Mouse (Mus musculus) heart, embryonic 11.5 days (tissue): ENCODE measurements around the gene Fam102b. TPM values are rescaled to one million over a fixed set of nuclear protein-coding genes. Genes with fewer than 3 reads are reported as not detected.
A peak's percentile ranks its signal among the peaks of the same experiment; 100 is the strongest.

ENCODE experiments used
- ATAC-seq: fragments of 200-750 bp; cut with Nextera tagmentation; replicated peaks from 2 replicates; pipeline ENCODE4 v1.8.0; 2017; ENCODE audit warnings: moderate library complexity; ENCODE audit not compliant: insufficient number of reproducible peaks, low FRiP score, low TSS enrichment
- H3K27ac ChIP-seq: fragments of 300-500 bp; sonication (generic); 2 replicates; pipeline ENCODE4 v1.5.1; 2014; ENCODE audit warnings: mild to moderate bottlenecking, low read depth, low read length
- H3K27me3 ChIP-seq: fragments of 300-500 bp; sonication (generic); 2 replicates; pipeline ENCODE4 v1.6.1; 2014; ENCODE audit warnings: mild to moderate bottlenecking, low read length, mixed read lengths; ENCODE audit not compliant: control insufficient read depth, insufficient read depth
- H3K36me3 ChIP-seq: fragments of 300-500 bp; sonication (generic); 2 replicates; pipeline ENCODE4 v1.6.1; 2014; ENCODE audit warnings: mild to moderate bottlenecking, low read length, moderate library complexity, mixed read lengths; ENCODE audit not compliant: control insufficient read depth, insufficient read depth
- H3K4me1 ChIP-seq: fragments of 300-500 bp; sonication (generic); 2 replicates; pipeline ENCODE4 v1.6.1; 2014; ENCODE audit warnings: low read length; ENCODE audit not compliant: control insufficient read depth, insufficient read depth
- H3K4me2 ChIP-seq: fragments of 300-500 bp; sonication (generic); 2 replicates; pipeline ENCODE4 v1.6.1; 2014; ENCODE audit warnings: mild to moderate bottlenecking, moderate library complexity
- H3K4me3 ChIP-seq: fragments of 300-500 bp; sonication (generic); 2 replicates; pipeline ENCODE4 v1.5.1; 2014; ENCODE audit warnings: low read depth, low read length
- H3K9ac ChIP-seq: fragments of 300-500 bp; sonication (generic); 2 replicates; pipeline ENCODE4 v1.6.1; 2014; ENCODE audit warnings: mild to moderate bottlenecking, low read depth, low read length, moderate library complexity
- H3K9me3 ChIP-seq: fragments of 300-500 bp; sonication (generic); replicated peaks from 2 replicates; pipeline ENCODE4 v1.6.1; 2016; ENCODE audit warnings: low read length; ENCODE audit not compliant: control insufficient read depth
- WGBS: fragments of 180-500 bp; shearing (Covaris S2); extraction: QIAGEN DNeasy Blood & Tissue Kit; methylation state at CpG from one replicate; pipeline ENCODE4 v1.1.7; 2014; ENCODE audit not compliant: insufficient replicate concordance; 5-methylcytosine and 5-hydroxymethylcytosine counted together
- polyA plus RNA-seq: library from polyadenylated mRNA; unstranded; fragments of >200 nt; fragmentation: Nextera tagmentation; extraction: Ambion mirVana; gene quantifications from 2 replicates; pipeline ENCODE4 v1.2.1, GENCODE M21; 2014

Gene Fam102b
- polyA plus RNA-seq, 1 experiment from 2014 or later: 7.9 TPM

DNA sequence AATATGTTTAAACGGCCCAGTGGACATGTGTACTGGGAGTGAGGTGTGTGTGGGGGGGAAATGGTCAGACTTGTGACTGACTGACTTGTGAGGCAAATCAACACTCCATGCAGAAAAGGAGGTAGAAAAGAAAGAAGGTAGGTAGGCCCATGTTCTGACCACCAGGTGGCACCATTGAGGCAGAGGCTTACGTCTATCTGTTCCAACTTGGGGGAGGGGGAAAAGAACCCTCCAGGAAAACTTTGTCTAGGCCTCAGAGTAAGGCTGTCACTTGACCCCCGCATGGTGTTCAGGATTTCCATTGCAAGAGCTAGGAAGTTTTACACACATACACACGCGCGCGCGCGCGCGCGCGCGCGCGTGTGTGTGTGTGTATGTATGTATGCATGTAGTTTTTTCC, 1.8 kb downstream of the Fam102b start:
- Histone ChIP-seq H3K27ac (no peak overlapping the region), H3K4me1 (no peaks in the 10 kb centered on the region; the same call in 1 of the 2 replicates), H3K27me3 (no peaks in the 10 kb centered on the region), H3K4me3 (peak overlapping the region; percentile 34), H3K9ac (no peak overlapping the region), H3K4me2 (peak overlapping the region; percentile 87), H3K9me3 (no peaks in the 10 kb centered on the region), H3K36me3 (no peaks in the 10 kb centered on the region)
- 13% methylated on average over 16 of the region's 16 CpGs for WGBS
- ATAC-seq: no peak

- Histone ChIP-seq H3K9me3 (no peaks in the 10 kb centered on the region), H3K9ac (no peak overlapping the region), H3K27ac (no peak overlapping the region), H3K4me2 (no peak overlapping the region), H3K27me3 (no peaks in the 10 kb centered on the region), H3K4me1 (no peaks in the 10 kb centered on the region; the same call in 1 of the 2 replicates), H3K4me3 (no peak overlapping the region), H3K36me3 (no peaks in the 10 kb centered on the region)
- WGBS: 73% methylated on average over 8 of the region's 8 CpGs
- ATAC-seq: no peak
Observed at GRCm38 (mm10) chr3:109023066-109023465, 4.3 kb downstream of the Fam102b start.

DNA sequence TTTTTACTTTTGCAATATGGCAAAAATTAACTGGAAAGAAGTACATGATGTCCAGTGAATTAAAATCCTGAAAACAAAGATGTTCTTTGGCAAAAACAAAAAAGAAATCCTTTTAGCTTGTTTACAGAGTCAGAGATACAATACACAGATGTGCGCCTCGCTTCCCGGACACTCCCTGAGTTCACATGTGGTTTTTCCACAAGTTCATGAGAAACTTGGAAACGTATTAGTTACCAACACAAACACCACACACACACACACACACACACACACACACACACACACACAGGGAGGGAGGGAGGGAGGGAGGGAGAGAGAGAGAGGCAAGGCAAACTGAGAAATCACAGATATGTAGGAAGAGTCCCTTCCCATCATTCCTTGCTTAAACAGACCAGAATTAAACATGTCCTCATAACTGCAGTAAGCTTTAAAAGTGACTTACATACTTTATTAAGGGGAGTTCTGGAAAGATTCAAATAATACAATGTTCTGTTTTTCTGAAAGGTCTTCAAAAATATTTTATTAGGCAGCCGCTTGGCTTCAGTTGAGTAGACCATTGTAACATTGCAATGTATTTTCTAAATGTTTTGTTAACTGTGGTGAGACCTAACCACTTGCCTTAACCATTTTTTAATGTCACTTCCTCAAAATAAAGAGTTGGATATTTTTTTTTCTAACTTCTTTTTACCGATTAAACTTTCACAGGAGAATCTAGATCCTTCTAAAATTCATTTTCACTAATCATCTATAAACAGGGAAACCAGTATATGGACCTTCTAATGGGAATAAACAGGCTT, 5.5 kb downstream of the Fam102b start:
- Histone ChIP-seq H3K9ac (no peak overlapping the region), H3K27me3 (no peaks in the 10 kb centered on the region), H3K27ac (no peak overlapping the region), H3K9me3 (no peaks in the 10 kb centered on the region), H3K36me3 (no peaks in the 10 kb centered on the region), H3K4me3 (no peak overlapping the region), H3K4me1 (no peaks in the 10 kb centered on the region; the same call in 1 of the 2 replicates), H3K4me2 (no peak overlapping the region)
- no peak for ATAC-seq
- 84% methylated on average over 6 of the region's 6 CpGs for WGBS

DNA sequence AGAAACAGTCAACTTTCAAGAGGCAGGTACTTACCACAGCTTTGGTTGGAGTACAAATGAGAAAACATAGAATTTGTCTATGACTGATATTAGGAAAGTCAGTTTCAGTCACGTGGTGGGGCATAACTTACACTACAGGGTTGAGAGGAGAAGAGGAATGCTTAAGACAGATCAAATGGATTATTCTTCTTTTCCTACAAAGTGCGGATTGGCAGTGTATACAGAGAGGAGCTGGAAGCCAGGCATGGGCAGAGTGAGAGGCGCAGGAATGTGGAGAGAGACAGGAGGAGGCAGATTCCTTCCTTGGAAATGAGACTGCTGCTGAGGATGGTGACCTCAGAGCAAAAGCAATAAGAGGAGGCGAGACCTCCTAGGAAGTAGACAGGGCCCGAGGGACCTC, 9.1 kb downstream of the Fam102b start:
- H3K4me2 ChIP-seq: no peak overlapping the region
- no peaks in the 10 kb centered on the region for H3K36me3 ChIP-seq
- no peak overlapping the region for H3K27ac ChIP-seq
- 79% methylated on average over 5 of the region's 5 CpGs for WGBS
- no peak for ATAC-seq
- H3K9ac ChIP-seq: no peak overlapping the region
- no peak overlapping the region for H3K4me3 ChIP-seq
- H3K4me1 ChIP-seq: no peaks in the 10 kb centered on the region; the same call in 1 of the 2 replicates
- no peaks in the 10 kb centered on the region for H3K9me3 ChIP-seq
- no peaks in the 10 kb centered on the region for H3K27me3 ChIP-seq

DNA sequence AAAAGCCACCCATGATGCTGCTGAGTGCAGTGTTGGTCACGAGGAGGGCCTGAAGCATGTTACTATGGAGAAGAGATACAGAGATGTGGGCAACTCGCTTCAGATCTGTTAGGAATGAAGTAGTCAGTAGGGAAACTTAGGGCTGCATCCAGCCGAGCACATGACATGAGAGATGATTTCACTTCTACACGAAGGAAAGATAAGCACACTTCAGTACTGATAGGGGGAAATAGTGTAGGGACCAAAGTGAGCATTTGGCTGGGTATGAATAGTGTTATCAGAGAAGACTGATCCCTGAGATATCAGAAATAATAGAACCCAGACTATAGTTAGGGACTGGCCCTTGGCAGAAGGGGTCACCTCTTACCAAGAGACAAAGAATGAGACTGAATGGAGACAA, 14.8 kb downstream of the Fam102b start:
- Histone ChIP-seq H3K4me1 (0 out of 2 replicates have a peak, but pooled peaks cover 5% of the 10 kb centered on the region), H3K4me3 (no peak overlapping the region), H3K4me2 (no peak overlapping the region), H3K9ac (no peak overlapping the region), H3K27me3 (no peaks in the 10 kb centered on the region), H3K9me3 (no peaks in the 10 kb centered on the region), H3K27ac (no peak overlapping the region), H3K36me3 (no peaks in the 10 kb centered on the region)
- no peak for ATAC-seq
- 35% methylated on average over 4 of the region's 4 CpGs for WGBS

DNA sequence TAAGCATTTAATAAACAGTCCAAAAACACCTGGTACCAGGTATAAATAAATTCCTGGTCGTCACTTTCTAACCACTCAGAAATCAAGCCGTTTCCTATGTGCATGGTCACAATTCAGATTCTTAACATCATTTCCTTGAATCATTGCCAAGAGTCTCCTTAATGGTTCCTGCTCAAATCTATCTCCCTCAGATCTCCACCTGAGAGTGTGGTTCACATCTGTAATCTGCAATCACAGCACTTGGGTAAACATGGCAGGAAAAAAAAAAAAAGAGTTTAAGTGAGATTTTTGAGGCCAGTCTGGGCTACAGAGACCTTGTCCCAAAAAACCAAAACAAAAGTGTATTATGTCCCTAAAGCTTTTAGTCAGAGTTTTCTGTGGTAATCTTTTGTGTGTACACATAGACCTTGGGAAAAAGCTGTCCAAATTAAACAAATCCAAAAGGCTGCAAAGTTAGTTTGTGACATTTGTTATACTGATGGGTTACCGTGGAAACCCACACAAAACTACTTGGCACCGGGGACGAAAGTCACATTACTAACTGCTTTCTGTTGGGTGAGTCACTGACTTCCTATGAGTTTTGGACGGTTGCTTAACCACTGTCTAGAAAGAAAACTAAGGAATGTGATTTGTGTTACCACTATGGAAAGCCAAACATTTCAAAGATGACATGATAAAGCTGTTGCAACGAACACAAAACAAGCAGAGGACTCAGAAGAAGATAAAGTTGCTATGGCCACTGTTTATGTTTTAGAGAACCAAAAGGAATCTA, 16.7 kb downstream of the Fam102b start:
- Histone ChIP-seq H3K27ac (no peak overlapping the region), H3K4me2 (no peak overlapping the region), H3K36me3 (no peaks in the 10 kb centered on the region), H3K27me3 (no peaks in the 10 kb centered on the region), H3K4me1 (0 out of 2 replicates have a peak, but pooled peaks cover 5% of the 10 kb centered on the region), H3K9me3 (no peaks in the 10 kb centered on the region), H3K9ac (no peak overlapping the region), H3K4me3 (no peak overlapping the region)
- ATAC-seq: no peak
- 41% methylated on average over 7 of the region's 7 CpGs for WGBS

- H3K9ac ChIP-seq: no peak overlapping the region
- no peaks in the 10 kb centered on the region for H3K9me3 ChIP-seq
- WGBS: 79% methylated on average over 5 of the region's 5 CpGs
- no peaks in the 10 kb centered on the region for H3K27me3 ChIP-seq
- H3K4me2 ChIP-seq: no peak overlapping the region
- ATAC-seq: no peak
- peaks cover 10% of the 10 kb centered on the region; the same call in 1 of the 2 replicates for H3K4me1 ChIP-seq
- H3K36me3 ChIP-seq: no peaks in the 10 kb centered on the region
- no peak overlapping the region for H3K27ac ChIP-seq
- no peak overlapping the region for H3K4me3 ChIP-seq
Observed at GRCm38 (mm10) chr3:109008180-109008579, 19.2 kb downstream of the Fam102b start.

GRCm38 (mm10) chr3:109005777-109006176, 21.6 kb downstream of the Fam102b start:
- Histone ChIP-seq H3K27ac (no peak overlapping the region), H3K27me3 (no peaks in the 10 kb centered on the region), H3K4me3 (no peak overlapping the region), H3K4me2 (no peak overlapping the region), H3K36me3 (peaks cover under 1% of the 10 kb centered on the region; the same call in 1 of the 2 replicates), H3K4me1 (peaks cover 4% of the 10 kb centered on the region; the same call in 1 of the 2 replicates), H3K9me3 (no peaks in the 10 kb centered on the region), H3K9ac (no peak overlapping the region)
- WGBS: 69% methylated on average over 5 of the region's 5 CpGs
- ATAC-seq: no peak
